Mouse (Mus musculus) CH12.LX (cell line): ENCODE measurements around the gene Shisa7. TPM values are rescaled to one million over a fixed set of nuclear protein-coding genes. Genes with fewer than 3 reads are reported as not detected.

ENCODE experiments used
- DNase-seq: peaks from one replicate; pipeline ENCODE4 v3.0.0-alpha.2; 2013; ENCODE audit errors: extremely low read depth
- H3K27ac ChIP-seq: 2 replicates; pipeline ENCODE4 v1.5.1; 2012; ENCODE audit warnings: low read depth, mild to moderate bottlenecking, control low read depth, moderate library complexity; ENCODE audit not compliant: insufficient read depth
- H3K27me3 ChIP-seq: replicated peaks from 2 replicates; pipeline ENCODE3; 2012; ENCODE audit warnings: inconsistent platforms
- H3K36me3 ChIP-seq, 2 experiments: replicated peaks in 1 of 2; 2 replicates each; pipeline versions ENCODE3 to v1.6.1; 2012; ENCODE audit warnings: inconsistent platforms in 1 of 2, low read length in 1 of 2, mild to moderate bottlenecking in 1 of 2, mixed read lengths in 1 of 2, moderate library complexity in 1 of 2; ENCODE audit not compliant: control insufficient read depth in 1 of 2, insufficient read depth in 1 of 2
- H3K4me1 ChIP-seq, 2 experiments: 2 replicates each; pipeline ENCODE4 v1.6.1; 2012; ENCODE audit warnings: inconsistent platforms in 1 of 2, moderate library complexity in 1 of 2; ENCODE audit not compliant: insufficient read depth in 2 of 2, control insufficient read depth in 1 of 2
- H3K4me2 ChIP-seq: 2 replicates; pipeline ENCODE4 v1.6.1; 2012; ENCODE audit warnings: low read depth, mild to moderate bottlenecking, control low read depth; ENCODE audit not compliant: poor library complexity, insufficient read depth, severe bottlenecking
- H3K4me3 ChIP-seq, 3 experiments: fragments of 150-350 bp in 1 of 3; sonication (generic) in 1 of 3; replicated peaks in 1 of 3; 2 replicates each; pipeline versions ENCODE3 to v1.5.1; 2011 to 2012; ENCODE audit warnings: low read depth in 2 of 3, low read length in 2 of 3, mild to moderate bottlenecking in 2 of 3, moderate library complexity in 2 of 3, control low read depth in 1 of 3, improper control_type of control experiment in 1 of 3, inconsistent platforms in 1 of 3, mixed read lengths in 1 of 3; ENCODE audit not compliant: poor library complexity in 1 of 3
- H3K79me2 ChIP-seq: replicated peaks from 2 replicates; pipeline ENCODE4 v1.6.1; 2012; ENCODE audit warnings: mild to moderate bottlenecking, moderate library complexity; ENCODE audit not compliant: control insufficient read depth, poor library complexity, insufficient read depth, severe bottlenecking; ENCODE audit errors: extremely low read depth
- H3K9ac ChIP-seq: 2 replicates; pipeline ENCODE4 v1.6.1; 2012; ENCODE audit warnings: low read depth, mild to moderate bottlenecking, control low read depth, moderate library complexity; ENCODE audit not compliant: insufficient read depth
- H3K9me3 ChIP-seq: replicated peaks from 2 replicates; pipeline ENCODE3; 2012; ENCODE audit warnings: low read length, inconsistent platforms, mixed read lengths
- BHLHE40 ChIP-seq: IDR thresholded peaks from 2 replicates; pipeline ENCODE4 v1.6.1; 2011; ENCODE audit warnings: mild to moderate bottlenecking, low read depth, low read length, improper control_type of control experiment
- CHD1 ChIP-seq: IDR thresholded peaks from 2 replicates; pipeline ENCODE4 v1.6.1; 2012; ENCODE audit warnings: low read depth, low read length, improper control_type of control experiment, inconsistent platforms
- CHD2 ChIP-seq: IDR thresholded peaks from 2 replicates; pipeline ENCODE4 v1.6.1; 2011; ENCODE audit warnings: low read length, improper control_type of control experiment
- CTCF ChIP-seq, 2 experiments: IDR thresholded peaks in 1 of 2; conservative IDR thresholded peaks in 1 of 2; 2 replicates each; pipeline ENCODE4 v1.5.1; 2011 to 2012; ENCODE audit warnings: low read depth in 2 of 2, low read length in 2 of 2, improper control_type of control experiment in 1 of 2, inconsistent platforms in 1 of 2, mild to moderate bottlenecking in 1 of 2, moderate library complexity in 1 of 2
- E2F4 ChIP-seq: IDR thresholded peaks from 2 replicates; pipeline ENCODE4 v1.6.1; 2011; ENCODE audit warnings: low read depth, low read length, improper control_type of control experiment; ENCODE audit not compliant: insufficient replicate concordance
- ELF1 ChIP-seq: IDR thresholded peaks from 2 replicates; pipeline ENCODE4 v1.6.1; 2014; ENCODE audit warnings: low read depth, mild to moderate bottlenecking, inconsistent platforms, low read length, improper control_type of control experiment
- EP300 ChIP-seq: IDR thresholded peaks from 2 replicates; pipeline ENCODE4 v1.6.1; 2011; ENCODE audit warnings: low read length, improper control_type of control experiment
- ETS1 ChIP-seq: conservative IDR thresholded peaks from 2 replicates; pipeline ENCODE4 v1.6.1; 2012; ENCODE audit warnings: low read depth, mild to moderate bottlenecking, inconsistent platforms, low read length, improper control_type of control experiment, moderate library complexity
- JUN ChIP-seq: IDR thresholded peaks from 2 replicates; pipeline ENCODE4 v1.6.1; 2011; ENCODE audit warnings: low read depth, mild to moderate bottlenecking, low read length, improper control_type of control experiment, moderate library complexity; ENCODE audit not compliant: insufficient read depth
- KAT2A ChIP-seq: IDR thresholded peaks from 2 replicates; pipeline ENCODE4 v1.6.1; 2012; ENCODE audit warnings: low read length, improper control_type of control experiment, inconsistent platforms; ENCODE audit not compliant: insufficient replicate concordance
- MAFK ChIP-seq: IDR thresholded peaks from 2 replicates; pipeline ENCODE4 v1.6.1; 2011; ENCODE audit warnings: low read length, improper control_type of control experiment; ENCODE audit not compliant: insufficient replicate concordance
- MAZ ChIP-seq: IDR thresholded peaks from 2 replicates; pipeline ENCODE4 v1.6.1; 2012; ENCODE audit warnings: low read depth, mild to moderate bottlenecking, inconsistent platforms, low read length, improper control_type of control experiment, moderate library complexity
- MEF2A ChIP-seq: IDR thresholded peaks from 2 replicates; pipeline ENCODE4 v1.6.1; 2014; ENCODE audit warnings: low read depth, mild to moderate bottlenecking, inconsistent platforms, low read length, improper control_type of control experiment, borderline replicate concordance
- MXI1 ChIP-seq: IDR thresholded peaks from 2 replicates; pipeline ENCODE4 v1.6.1; 2011; ENCODE audit warnings: mild to moderate bottlenecking, low read depth, low read length, improper control_type of control experiment
- POLR2A ChIP-seq: IDR thresholded peaks from 2 replicates; pipeline ENCODE4 v1.6.1; 2011; ENCODE audit warnings: low read depth, mild to moderate bottlenecking, improper control_type of control experiment, low read length
- POLR2AphosphoS2 ChIP-seq: IDR thresholded peaks from 2 replicates; pipeline ENCODE4 v1.6.1; 2011; ENCODE audit warnings: low read depth, low read length, improper control_type of control experiment
- RAD21 ChIP-seq: IDR thresholded peaks from 2 replicates; pipeline ENCODE4 v1.6.1; 2011; ENCODE audit warnings: low read depth, mild to moderate bottlenecking, low read length, improper control_type of control experiment, moderate library complexity
- RCOR1 ChIP-seq: conservative IDR thresholded peaks from 2 replicates; pipeline ENCODE4 v1.6.1; 2012; ENCODE audit warnings: low read depth, mild to moderate bottlenecking, inconsistent platforms, low read length, improper control_type of control experiment
- SIN3A ChIP-seq: IDR thresholded peaks from 2 replicates; pipeline ENCODE4 v1.6.1; 2012; ENCODE audit warnings: low read length, improper control_type of control experiment, inconsistent platforms
- SMC3 ChIP-seq: IDR thresholded peaks from 2 replicates; pipeline ENCODE4 v1.6.1; 2011; ENCODE audit warnings: low read depth, low read length, improper control_type of control experiment
- TBP ChIP-seq: conservative IDR thresholded peaks from 2 replicates; pipeline ENCODE4 v1.6.1; 2011; ENCODE audit warnings: low read depth, low read length, improper control_type of control experiment
- TCF12 ChIP-seq: IDR thresholded peaks from 2 replicates; pipeline ENCODE4 v1.6.1; 2014; ENCODE audit warnings: low read depth, mild to moderate bottlenecking, inconsistent platforms, low read length, improper control_type of control experiment
- USF1 ChIP-seq: IDR thresholded peaks from 2 replicates; pipeline ENCODE4 v1.6.1; 2014; ENCODE audit warnings: low read depth, mild to moderate bottlenecking, inconsistent platforms, low read length, improper control_type of control experiment
- USF2 ChIP-seq: conservative IDR thresholded peaks from 2 replicates; pipeline ENCODE4 v1.6.1; 2011; ENCODE audit warnings: low read depth, low read length, improper control_type of control experiment
- ZKSCAN1 ChIP-seq: IDR thresholded peaks from 2 replicates; pipeline ENCODE4 v1.6.1; 2012; ENCODE audit warnings: low read depth, inconsistent platforms, low read length, improper control_type of control experiment, borderline replicate concordance
- ZMIZ1 ChIP-seq: IDR thresholded peaks from 2 replicates; pipeline ENCODE4 v1.6.1; 2012; ENCODE audit warnings: low read depth, mild to moderate bottlenecking, inconsistent platforms, low read length, improper control_type of control experiment
- ZNF384 ChIP-seq: IDR thresholded peaks from 2 replicates; pipeline ENCODE4 v1.6.1; 2012; ENCODE audit warnings: low read depth, low read length, improper control_type of control experiment, inconsistent platforms
- dilution Hi-C: fragments of 300-500 bp; cut with MboI; formaldehyde crosslinking; loops from 2 replicates; pipeline ENCODE4 v1.14.3; 2020; ENCODE audit warnings: low sequenced_read_pairs; ENCODE audit not compliant: extremely low pct_unique_long_range_greater_than_20kb, extremely low pct_ligation_motif_present
- in situ Hi-C: fragments of 300-500 bp; cut with MboI; formaldehyde crosslinking; loops from 3 replicates; pipeline ENCODE4 v1.14.3; 2019; ENCODE audit warnings: low sequenced_read_pairs, low pct_ligation_motif_present, low pct_unique_long_range_greater_than_20kb, mixed read lengths
- polyA plus RNA-seq: library from polyadenylated mRNA; unstranded; fragments of >175 nt; gene quantifications from 2 replicates; pipeline ENCODE4 v1.2.1, GENCODE M21; 2012; ENCODE audit warnings: low read depth; ENCODE audit not compliant: insufficient read length
- total RNA-seq, 2 experiments: library from RNA; depleted of rRNA; stranded (reverse); fragments of 300-350 nt in 1 of 2; fragments of >200 nt in 1 of 2; gene quantifications; 2 replicates each; pipeline ENCODE4 v1.2.3; 2012 to 2014

The Shisa7 gene
- total and polyA plus RNA-seq, 3 experiments = not detected

GRCm38 (mm10) chr7:4806716-4807115 lies 37.8 kb downstream of the Shisa7 start (continued):
- TF ChIP-seq MAFK = no peak
- peak; percentile 59 for TF ChIP-seq RAD21

- no peak overlapping the region for H3K4me2 ChIP-seq
- H3K27ac ChIP-seq = no peak overlapping the region
- peaks cover 0 to 7% of the 10 kb centered on the region in 2 experiments; a peak in 1 of 4 replicates for H3K4me1 ChIP-seq
- no peak for DNase-seq
- H3K79me2 ChIP-seq = peaks cover 1% of the 10 kb centered on the region; the same call in 1 of the 2 replicates
- H3K27me3 ChIP-seq = no peaks in the 10 kb centered on the region
- in situ Hi-C loops = no loop called here
- no peak for TF ChIP-seq TBP
- no peak for TF ChIP-seq EP300
- no peak for TF ChIP-seq USF1
- TF ChIP-seq RCOR1 = no peak
- no peak for TF ChIP-seq E2F4
- no peak for TF ChIP-seq KAT2A
- no peak for TF ChIP-seq CTCF (conservative IDR thresholded peaks at IDR 0.05 in 1 of 2, IDR thresholded peaks at IDR 0.05 in 1 of 2; ENCODE audit: low read depth in 2 of 2, low read length in 2 of 2)
- no peak for TF ChIP-seq CHD1
- TF ChIP-seq CHD2 = no peak
- no peak for TF ChIP-seq USF2
- TF ChIP-seq MEF2A = no peak
- no peak for TF ChIP-seq ZKSCAN1
- TF ChIP-seq ETS1 = no peak
- TF ChIP-seq SMC3 = no peak
- no peak for TF ChIP-seq JUN
- H3K4me3 ChIP-seq = no peak overlapping the region
- peaks cover 28 to 67% of the 10 kb centered on the region in 2 experiments for H3K36me3 ChIP-seq
- no peaks in the 10 kb centered on the region for H3K9me3 ChIP-seq
- dilution Hi-C loops = no loop called here
- H3K9ac ChIP-seq = no peak overlapping the region
Observed at GRCm38 (mm10) chr7:4802247-4802646, 42.2 kb downstream of the Shisa7 start.

- peaks cover 24% of the 10 kb centered on the region for H3K79me2 ChIP-seq
- H3K4me3 ChIP-seq = no peak overlapping the region
- dilution Hi-C loops (no loop called here), in situ Hi-C loops (no loop called here)
- no peak overlapping the region for H3K9ac ChIP-seq
- peaks cover 5 to 26% of the 10 kb centered on the region in 2 experiments; a peak in 2 of 4 replicates for H3K4me1 ChIP-seq
- H3K4me2 ChIP-seq = no peak overlapping the region
- no peak overlapping the region for H3K27ac ChIP-seq
- H3K36me3 ChIP-seq = peaks cover 39 to 55% of the 10 kb centered on the region in 2 experiments
- H3K27me3 ChIP-seq = no peaks in the 10 kb centered on the region
- no peaks in the 10 kb centered on the region for H3K9me3 ChIP-seq
- DNase-seq = no peak
- TF ChIP-seq TCF12 (0 out of 2 replicates have a peak, but pooled peaks have one; percentile 10), CHD1 (no peak), ZMIZ1 (peak; percentile 22; the same call in 1 of the 2 replicates), SIN3A (no peak), CHD2 (0 out of 2 replicates have a peak, but pooled peaks have one; percentile 13), POLR2A (peak; percentile 61; the same call in 1 of the 2 replicates), ZNF384 (no peak), RAD21 (peak; percentile 24), MEF2A (0 out of 2 replicates have a peak, but pooled peaks have one; percentile 12), MXI1 (peak; percentile 11; the same call in 1 of the 2 replicates), USF2 (no peak), RCOR1 (0 out of 2 replicates have a peak, but pooled peaks have one; percentile 19), SMC3 (peak; percentile 44), USF1 (no peak), MAZ (0 out of 2 replicates have a peak, but pooled peaks have one; percentile 42), ETS1 (no peak), POLR2AphosphoS2 (peak; percentile 94), BHLHE40 (no peak), E2F4 (no peak), ELF1 (no peak), TBP (no peak)
Observed at GRCm38 (mm10) chr7:4795767-4796433, 48.6 kb downstream of the Shisa7 start.
